Mouse (Mus musculus) forebrain, embryonic 14.5 days (tissue): ENCODE measurements at regions not wholly inside any gene's neighbourhood (a gene's known extent, or its start where the extent isn't known, plus 50 kb on each side); places are given as distances from the start of the nearest gene placed in this dataset.
"Not testable (repeated sequence)": the region's sequence is repeated elsewhere in the genome, so short reads cannot be mapped to it uniquely, and the experiment has no call there.

ENCODE experiments used
- ATAC-seq: fragments of 200-750 bp; cut with Nextera tagmentation; 2 replicates; pipeline ENCODE4 v1.8.0; 2017; ENCODE audit warnings: mild to moderate bottlenecking, moderate library complexity
- DNase-seq: peaks from one replicate; pipeline ENCODE4 v3.0.0-alpha.2; 2015; ENCODE audit warnings: low spot score
- H3K27ac ChIP-seq: fragments of 300-500 bp; sonication (generic); 2 replicates; pipeline ENCODE4 v1.5.1; 2014; ENCODE audit warnings: low read depth, mild to moderate bottlenecking, control low read depth, low read length, moderate library complexity
- H3K27me3 ChIP-seq: fragments of 300-500 bp; sonication (generic); replicated peaks from 2 replicates; pipeline ENCODE4 v1.6.1; 2014; ENCODE audit warnings: low read length, control low read depth, mixed read lengths; ENCODE audit not compliant: control insufficient read depth, insufficient read depth
- H3K36me3 ChIP-seq: fragments of 300-500 bp; sonication (generic); 2 replicates; pipeline ENCODE4 v1.6.1; 2014; ENCODE audit warnings: low read length, control low read depth; ENCODE audit not compliant: control insufficient read depth, insufficient read depth
- H3K4me1 ChIP-seq: fragments of 300-500 bp; sonication (generic); 2 replicates; pipeline ENCODE4 v1.6.1; 2014; ENCODE audit warnings: antibody characterized with exemption, low read length, control low read depth; ENCODE audit not compliant: control insufficient read depth, insufficient read depth
- H3K4me2 ChIP-seq: fragments of 300-500 bp; sonication (generic); 2 replicates; pipeline ENCODE4 v1.6.1; 2014; ENCODE audit warnings: mild to moderate bottlenecking, control low read depth, low read length
- H3K4me3 ChIP-seq: fragments of 300-500 bp; sonication (generic); 2 replicates; pipeline ENCODE4 v1.5.1; 2014; ENCODE audit warnings: low read depth, low read length, control low read depth
- H3K9ac ChIP-seq: fragments of 300-500 bp; sonication (generic); 2 replicates; pipeline ENCODE4 v1.6.1; 2014; ENCODE audit warnings: mild to moderate bottlenecking, low read length, control low read depth, moderate library complexity
- H3K9me3 ChIP-seq: fragments of 300-500 bp; sonication (generic); replicated peaks from 2 replicates; pipeline ENCODE4 v1.6.1; 2016; ENCODE audit warnings: low read length, control low read depth, mixed read lengths; ENCODE audit not compliant: control insufficient read depth
- WGBS: fragments of 180-500 bp; shearing (Covaris S2); extraction: QIAGEN DNeasy Blood & Tissue Kit; methylation state at CpG from one replicate; pipeline ENCODE4 v1.1.7; 2014; 5-methylcytosine and 5-hydroxymethylcytosine counted together

GRCm38 (mm10) chr10:15263337-15263736, 545.3 kb upstream of the Gje1 start:
- not testable (repeated sequence) for H3K4me1 ChIP-seq, H3K4me2 ChIP-seq, H3K9ac ChIP-seq, H3K27ac ChIP-seq, DNase-seq, ATAC-seq, H3K36me3 ChIP-seq, H3K4me3 ChIP-seq, H3K9me3 ChIP-seq, H3K27me3 ChIP-seq
- 15% methylated on average over 1 of the region's 1 CpGs for WGBS

- not testable (repeated sequence) for H3K4me2 ChIP-seq, H3K4me1 ChIP-seq, H3K27me3 ChIP-seq, ATAC-seq, DNase-seq, H3K9me3 ChIP-seq, H3K9ac ChIP-seq, H3K36me3 ChIP-seq, H3K27ac ChIP-seq, H3K4me3 ChIP-seq
- 89% methylated on average over 7 of the region's 7 CpGs for WGBS
Observed at GRCm38 (mm10) chr10:15262282-15262681, 544.3 kb upstream of the Gje1 start.

GRCm38 (mm10) chr10:15249402-15250086, 531.5 kb upstream of the Gje1 start:
- Histone ChIP-seq H3K27ac (no peak overlapping the region), H3K36me3 (no peaks in the 10 kb centered on the region), H3K4me1 (peaks cover 4% of the 10 kb centered on the region; the same call in 1 of the 2 replicates), H3K9me3 (no peaks in the 10 kb centered on the region), H3K4me3 (no peak overlapping the region), H3K4me2 (no peak overlapping the region), H3K27me3 (no peaks in the 10 kb centered on the region; the same call in 1 of the 2 replicates), H3K9ac (no peak overlapping the region)
- DNase-seq: peak; percentile 82
- WGBS: 6% methylated on average over 2 of the region's 2 CpGs
- peak; percentile 84 for ATAC-seq

- no peaks in the 10 kb centered on the region for H3K9me3 ChIP-seq
- H3K4me1 ChIP-seq: peaks cover 4% of the 10 kb centered on the region; the same call in 1 of the 2 replicates
- no peaks in the 10 kb centered on the region for H3K36me3 ChIP-seq
- DNase-seq (peak; percentile 13), ATAC-seq (peak; percentile 77)
- H3K9ac ChIP-seq: no peak overlapping the region
- no peak overlapping the region for H3K27ac ChIP-seq
- no peaks in the 10 kb centered on the region; the same call in 1 of the 2 replicates for H3K27me3 ChIP-seq
- no peak overlapping the region for H3K4me3 ChIP-seq
- H3K4me2 ChIP-seq: no peak overlapping the region
- WGBS: 53% methylated on average over 3 of the region's 3 CpGs
Observed at GRCm38 (mm10) chr10:15248899-15249298, 530.9 kb upstream of the Gje1 start.

- DNase-seq: no peak
- no peaks in the 10 kb centered on the region for H3K27me3 ChIP-seq
- no peak overlapping the region for H3K9ac ChIP-seq
- no peak overlapping the region for H3K4me2 ChIP-seq
- no peak for ATAC-seq
- WGBS: 74% methylated on average over 6 of the region's 6 CpGs
- no peak overlapping the region for H3K4me3 ChIP-seq
- no peaks in the 10 kb centered on the region for H3K36me3 ChIP-seq
- no peaks in the 10 kb centered on the region for H3K9me3 ChIP-seq
- peaks cover 4% of the 10 kb centered on the region; the same call in 1 of the 2 replicates for H3K4me1 ChIP-seq
- no peak overlapping the region for H3K27ac ChIP-seq
Observed at GRCm38 (mm10) chr10:15244376-15245262, 526.6 kb upstream of the Gje1 start.

GRCm38 (mm10) chr10:15243460-15243859, 525.4 kb upstream of the Gje1 start:
- Histone ChIP-seq H3K9ac (no peak overlapping the region), H3K27me3 (no peaks in the 10 kb centered on the region), H3K4me2 (no peak overlapping the region), H3K4me1 (no peaks in the 10 kb centered on the region), H3K27ac (no peak overlapping the region), H3K9me3 (no peaks in the 10 kb centered on the region), H3K4me3 (no peak overlapping the region), H3K36me3 (no peaks in the 10 kb centered on the region)
- WGBS: 74% methylated on average over 2 of the region's 2 CpGs
- ATAC-seq: no peak
- no peak for DNase-seq

GRCm38 (mm10) chr10:15218883-15219282, 500.9 kb upstream of the Gje1 start:
- ATAC-seq (no peak), DNase-seq (no peak)
- Histone ChIP-seq H3K27ac (no peak overlapping the region), H3K4me2 (no peak overlapping the region), H3K4me1 (no peaks in the 10 kb centered on the region), H3K4me3 (no peak overlapping the region), H3K9me3 (no peaks in the 10 kb centered on the region), H3K9ac (no peak overlapping the region), H3K27me3 (no peaks in the 10 kb centered on the region), H3K36me3 (no peaks in the 10 kb centered on the region)
- WGBS: 77% methylated on average over 3 of the region's 3 CpGs

- H3K9ac ChIP-seq: no peak overlapping the region
- no peaks in the 10 kb centered on the region for H3K9me3 ChIP-seq
- no peak overlapping the region for H3K4me3 ChIP-seq
- DNase-seq: no peak
- H3K27me3 ChIP-seq: no peaks in the 10 kb centered on the region
- 87% methylated on average over 6 of the region's 6 CpGs for WGBS
- no peaks in the 10 kb centered on the region for H3K4me1 ChIP-seq
- H3K4me2 ChIP-seq: no peak overlapping the region
- H3K36me3 ChIP-seq: no peaks in the 10 kb centered on the region
- no peak overlapping the region for H3K27ac ChIP-seq
- ATAC-seq: no peak
Observed at GRCm38 (mm10) chr10:15179585-15179984, 461.6 kb upstream of the Gje1 start.

GRCm38 (mm10) chr10:15174421-15174820, 456.4 kb upstream of the Gje1 start:
- DNase-seq: peak; percentile 33
- Histone ChIP-seq H3K4me3 (no peak overlapping the region), H3K36me3 (no peaks in the 10 kb centered on the region), H3K27ac (no peak overlapping the region), H3K9ac (no peak overlapping the region), H3K4me2 (no peak overlapping the region), H3K27me3 (no peaks in the 10 kb centered on the region), H3K4me1 (no peaks in the 10 kb centered on the region), H3K9me3 (no peaks in the 10 kb centered on the region)
- ATAC-seq: no peak
- 65% methylated on average over 1 of the region's 1 CpGs for WGBS
